Mouse (Mus musculus): ENCODE data around the gene C9.

Gene C9

GRCm38 (mm10) chr15:6483561-6483960 lies 38.4 kb downstream of the C9 start:
- no peak for DNase-seq (ENCODE audit: low spot score)

GRCm38 (mm10) chr15:6492386-6492785 lies 47.3 kb downstream of the C9 start:
- no peak for DNase-seq (ENCODE audit: low spot score)

DNA sequence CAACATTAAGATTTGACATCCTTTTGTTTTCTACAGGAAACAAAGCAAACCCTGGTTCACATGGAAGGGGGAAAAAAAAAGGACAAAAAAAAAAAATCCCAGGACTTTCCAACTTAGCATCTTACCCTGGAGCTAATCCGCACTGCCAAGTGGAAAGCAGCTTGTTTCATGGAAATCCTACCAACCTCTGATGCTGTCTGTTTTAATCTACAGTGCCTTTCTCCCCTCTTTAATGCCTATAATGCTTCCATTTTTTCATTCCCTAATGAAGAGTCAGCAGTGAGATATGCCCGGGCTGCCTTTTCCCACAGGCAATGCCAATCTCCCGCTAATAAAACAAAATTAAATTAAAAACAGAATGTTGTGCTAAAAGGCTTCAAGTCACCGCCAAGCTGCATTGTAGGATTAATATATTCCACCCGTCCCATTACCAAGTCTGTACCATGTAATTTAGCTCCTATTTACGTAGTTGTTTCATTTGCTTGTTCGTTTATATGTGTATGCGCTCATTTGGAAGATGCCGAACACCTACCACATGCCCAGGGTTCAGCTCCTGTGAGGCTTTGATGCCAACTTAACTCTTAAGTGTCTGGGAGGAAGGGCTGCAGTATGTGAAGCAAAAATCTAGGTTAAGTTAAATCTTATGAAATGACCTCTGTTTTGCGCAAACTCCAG lies 53.4 kb downstream of the C9 start:
- DNase-seq (ENCODE audit: low spot score), result no peak

GRCm38 (mm10) chr15:6500787-6501186 lies 55.7 kb downstream of the C9 start:
- DNase-seq (ENCODE audit: low spot score), result no peak

DNA sequence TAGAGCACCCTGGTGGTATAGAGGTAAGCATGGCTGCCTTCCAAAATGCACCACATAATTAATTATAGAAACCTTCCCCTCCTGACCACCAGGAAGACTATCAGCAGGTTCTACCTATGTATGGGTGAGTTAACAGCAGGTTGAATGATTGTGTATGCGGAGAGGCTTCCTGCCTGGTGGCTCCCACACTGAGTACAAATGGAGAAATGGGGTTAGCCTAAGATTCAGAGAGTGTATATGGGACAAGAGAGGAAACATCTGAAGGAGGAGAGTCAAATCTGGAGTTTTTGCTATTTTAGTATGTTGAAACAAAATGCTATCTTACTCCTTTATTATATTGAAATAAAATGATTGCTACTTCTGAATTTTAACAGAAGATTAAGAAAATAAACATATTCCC lies 72.4 kb downstream of the C9 start:
- no peak for DNase-seq (ENCODE audit: low spot score)

GRCm38 (mm10) chr15:6519417-6520255 lies 74.5 kb downstream of the C9 start:
- no peak for DNase-seq (ENCODE audit: low spot score)

GRCm38 (mm10) chr15:6520505-6521155 lies 75.5 kb downstream of the C9 start:
- DNase-seq (ENCODE audit: low spot score), result no peak

DNA sequence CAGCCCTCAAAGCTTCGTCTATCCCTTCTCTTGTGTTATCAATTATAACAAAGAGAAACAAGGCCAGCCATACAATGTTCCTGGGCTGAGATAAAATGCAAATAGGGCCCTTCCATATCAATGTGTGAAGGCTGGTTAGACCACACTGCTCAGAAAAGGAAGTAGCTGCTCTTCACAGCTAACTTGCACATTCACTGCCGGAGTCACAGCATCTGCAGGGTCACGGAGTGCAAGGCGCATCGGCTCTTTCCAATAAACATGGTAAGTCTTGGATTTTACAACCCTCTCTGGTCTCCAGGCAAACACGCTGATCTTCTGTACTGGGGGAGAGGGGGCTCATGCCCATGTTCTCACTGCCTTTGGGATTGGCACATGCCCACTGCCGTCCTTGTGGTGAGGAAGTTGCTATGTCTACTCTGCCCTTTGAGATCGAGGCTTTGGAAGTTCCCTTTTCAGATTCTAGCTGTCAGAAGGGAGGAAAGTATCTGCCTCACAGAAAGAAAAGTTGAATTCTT lies 77.6 kb downstream of the C9 start, which contains the start of gene Fyb:
Gene Fyb, plus strand, starts transcription at position 201 of the 515 bp plus-strand sequence.
- no peak for DNase-seq (ENCODE audit: low spot score)

- DNase-seq (ENCODE audit: low spot score), result no peak
Measured at GRCm38 (mm10) chr15:6524801-6525200, 79.7 kb downstream of the C9 start.

GRCm38 (mm10) chr15:6525386-6525785 lies 80.3 kb downstream of the C9 start:
- no peak for DNase-seq (ENCODE audit: low spot score)

DNA sequence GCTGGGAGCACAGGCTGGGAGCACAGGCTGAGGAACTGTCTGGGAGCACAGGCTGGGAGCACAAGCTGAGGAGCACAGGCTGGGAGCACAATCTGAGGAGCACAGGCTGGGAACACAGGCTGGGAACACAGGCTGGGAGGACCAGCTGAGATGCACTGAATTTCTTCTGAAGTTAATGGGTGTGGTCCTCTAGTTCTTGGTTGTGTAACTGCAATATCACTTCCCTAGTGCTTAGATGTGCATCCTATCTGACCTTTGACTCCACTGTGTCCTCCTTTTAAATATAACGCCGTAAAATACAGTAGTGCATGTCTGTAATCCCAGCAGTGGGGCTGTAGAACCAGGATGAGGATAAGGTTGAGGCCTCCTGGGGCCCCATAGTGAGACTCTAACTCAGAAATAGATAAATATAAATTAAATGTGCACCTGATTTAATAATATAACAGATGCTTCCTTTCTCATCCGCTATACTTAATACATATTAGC lies 88.8 kb downstream of the C9 start:
- DNase-seq (ENCODE audit: low spot score), result no peak

DNA sequence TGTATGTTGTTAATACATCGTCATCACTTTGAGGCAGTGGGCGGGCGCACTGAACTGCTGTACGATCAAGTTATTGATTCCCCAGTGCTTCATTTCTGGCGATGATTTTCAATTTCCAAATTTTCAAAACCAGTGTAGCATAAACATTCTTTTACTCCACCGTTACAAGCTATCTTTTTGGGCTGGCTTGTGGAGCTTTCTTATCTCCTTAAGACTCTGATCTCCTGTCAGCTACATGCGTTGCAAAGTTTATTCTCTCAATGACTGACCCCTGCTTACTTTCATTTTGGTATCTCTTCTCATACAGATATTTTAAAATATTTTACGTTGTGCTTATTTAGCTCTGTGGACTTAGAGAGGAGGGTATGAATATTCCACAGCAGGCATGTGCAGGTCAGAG lies 89.5 kb downstream of the C9 start:
- DNase-seq (ENCODE audit: low spot score), result no peak

DNA sequence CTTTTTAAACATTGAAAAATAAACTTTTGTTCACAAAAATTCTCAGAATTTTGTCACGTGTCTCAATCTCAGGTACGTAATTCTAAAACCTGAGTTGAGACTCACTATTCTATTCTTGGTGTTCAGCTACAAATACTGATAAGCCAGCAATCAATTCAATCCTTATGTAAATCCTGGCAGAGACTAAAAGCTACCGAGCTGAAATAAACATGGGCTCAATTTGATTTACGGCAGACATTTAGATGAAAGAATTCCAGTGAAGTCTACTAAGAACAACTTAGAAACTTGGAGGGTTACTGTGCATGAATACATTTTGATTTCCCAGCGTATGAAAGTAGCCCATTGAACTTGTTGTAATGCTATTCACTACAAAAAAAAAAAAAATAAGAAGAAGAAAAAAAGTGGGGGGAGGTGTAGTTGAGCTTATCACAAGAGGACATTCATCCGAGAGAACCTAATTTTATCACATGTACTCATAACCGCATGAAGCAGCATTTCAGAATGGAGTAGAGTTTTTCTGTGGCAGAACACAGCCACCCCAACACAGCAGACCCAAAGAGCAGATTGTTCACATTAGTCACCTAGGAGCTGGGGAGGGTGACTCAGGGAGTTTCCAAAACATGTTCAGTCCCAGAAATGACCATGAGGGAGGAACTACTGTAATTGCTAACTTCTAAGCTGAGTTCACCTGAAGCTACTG lies 94.7 kb downstream of the C9 start:
- no peak for DNase-seq (ENCODE audit: low spot score)
